Mouse (Mus musculus) testis, adult 2 months (tissue): Measurements from ENCODE around the gene Akap13. TPM values are rescaled to one million over a fixed set of nuclear protein-coding genes. Genes with fewer than 3 reads are reported as not detected.

Source experiments
- H3K27ac ChIP-seq: fragments of 200-500 bp; 2 replicates; pipeline ENCODE4 v1.5.1; 2012; ENCODE audit warnings: low read depth, low read length; ENCODE audit not compliant: control insufficient read depth, insufficient read depth
- H3K27me3 ChIP-seq: fragments of 200-500 bp; 2 replicates; pipeline ENCODE4 v1.6.1; 2012; ENCODE audit warnings: mild to moderate bottlenecking, low read length, moderate library complexity; ENCODE audit not compliant: control insufficient read depth, insufficient read depth
- H3K36me3 ChIP-seq: fragments of 200-500 bp; 2 replicates; pipeline ENCODE4 v1.6.1; 2012; ENCODE audit warnings: mild to moderate bottlenecking, low read length; ENCODE audit not compliant: control insufficient read depth, insufficient read depth
- H3K4me1 ChIP-seq: fragments of 200-500 bp; 2 replicates; pipeline ENCODE4 v1.6.1; 2012; ENCODE audit warnings: low read length; ENCODE audit not compliant: control insufficient read depth, insufficient read depth
- H3K4me3 ChIP-seq: fragments of 200-500 bp; 2 replicates; pipeline ENCODE4 v1.5.1; 2012; ENCODE audit warnings: low read depth, mild to moderate bottlenecking, low read length, moderate library complexity, mixed read lengths; ENCODE audit not compliant: control insufficient read depth
- CTCF ChIP-seq: fragments of 200-500 bp; IDR thresholded peaks from 2 replicates; pipeline ENCODE4 v1.5.1; 2012; ENCODE audit warnings: low read depth, mild to moderate bottlenecking, inconsistent platforms, low read length, moderate library complexity; ENCODE audit not compliant: control insufficient read depth, insufficient read depth, insufficient replicate concordance
- POLR2A ChIP-seq: fragments of 200-500 bp; IDR thresholded peaks from 2 replicates; pipeline ENCODE4 v1.6.1; 2012; ENCODE audit warnings: low read depth, mild to moderate bottlenecking, inconsistent platforms, low read length, moderate library complexity; ENCODE audit not compliant: control insufficient read depth
- polyA plus RNA-seq: library from polyadenylated mRNA; depleted of rRNA; stranded (reverse); fragments of >200 nt; gene quantifications from 2 replicates; pipeline ENCODE4 v1.2.3, GENCODE M21; 2012

The Akap13 gene
- polyA plus RNA-seq, 1 experiment: 4.1 TPM

- Histone ChIP-seq H3K27me3 (no peaks in the 10 kb centered on the region), H3K36me3 (no peaks in the 10 kb centered on the region), H3K4me1 (no peaks in the 10 kb centered on the region), H3K4me3 (no peak overlapping the region), H3K27ac (no peak overlapping the region)
- TF ChIP-seq POLR2A (no peak), CTCF (no peak)
These were observed 49.2 kb downstream of the Akap13 start for GRCm38 (mm10) chr7:75504524-75504923.

GRCm38 (mm10) chr7:75506628-75507027 lies 51.3 kb downstream of the Akap13 start:
- H3K4me3 ChIP-seq: no peak overlapping the region
- no peaks in the 10 kb centered on the region for H3K4me1 ChIP-seq
- H3K36me3 ChIP-seq: no peaks in the 10 kb centered on the region
- no peak overlapping the region for H3K27ac ChIP-seq
- TF ChIP-seq POLR2A: no peak
- no peak for TF ChIP-seq CTCF
- no peaks in the 10 kb centered on the region for H3K27me3 ChIP-seq

- H3K27ac ChIP-seq: no peak overlapping the region
- H3K4me3 ChIP-seq: no peak overlapping the region
- no peaks in the 10 kb centered on the region for H3K4me1 ChIP-seq
- TF ChIP-seq CTCF (no peak), POLR2A (no peak)
- H3K27me3 ChIP-seq: no peaks in the 10 kb centered on the region
- no peaks in the 10 kb centered on the region for H3K36me3 ChIP-seq
These were observed 53.9 kb downstream of the Akap13 start for GRCm38 (mm10) chr7:75509085-75509873.

GRCm38 (mm10) chr7:75515472-75515871 lies 60.1 kb downstream of the Akap13 start:
- Histone ChIP-seq H3K36me3 (no peaks in the 10 kb centered on the region), H3K27me3 (no peaks in the 10 kb centered on the region), H3K4me3 (no peak overlapping the region), H3K4me1 (no peaks in the 10 kb centered on the region), H3K27ac (no peak overlapping the region)
- no peak for TF ChIP-seq CTCF
- no peak for TF ChIP-seq POLR2A

- no peaks in the 10 kb centered on the region for H3K4me1 ChIP-seq
- H3K36me3 ChIP-seq: no peaks in the 10 kb centered on the region
- H3K27me3 ChIP-seq: no peaks in the 10 kb centered on the region
- H3K27ac ChIP-seq: no peak overlapping the region
- no peak overlapping the region for H3K4me3 ChIP-seq
- TF ChIP-seq CTCF (no peak), POLR2A (no peak)
These were observed 61.6 kb downstream of the Akap13 start for GRCm38 (mm10) chr7:75516716-75517619.

GRCm38 (mm10) chr7:75520531-75520930 lies 65.2 kb downstream of the Akap13 start:
- H3K36me3 ChIP-seq: no peaks in the 10 kb centered on the region
- no peaks in the 10 kb centered on the region for H3K27me3 ChIP-seq
- no peak overlapping the region for H3K27ac ChIP-seq
- H3K4me3 ChIP-seq: no peak overlapping the region
- no peaks in the 10 kb centered on the region for H3K4me1 ChIP-seq
- no peak for TF ChIP-seq CTCF
- no peak for TF ChIP-seq POLR2A

GRCm38 (mm10) chr7:75521199-75521598 lies 65.9 kb downstream of the Akap13 start:
- peak overlapping the region; percentile 39; the same call in 1 of the 2 replicates for H3K27ac ChIP-seq
- no peaks in the 10 kb centered on the region for H3K4me1 ChIP-seq
- no peak overlapping the region for H3K4me3 ChIP-seq
- H3K36me3 ChIP-seq: no peaks in the 10 kb centered on the region
- no peaks in the 10 kb centered on the region for H3K27me3 ChIP-seq
- TF ChIP-seq CTCF: no peak
- no peak for TF ChIP-seq POLR2A
